Mouse (Mus musculus) embryonic facial prominence, embryonic 15.5 days (tissue): Measurements from ENCODE around the gene Ppp1r2. TPM values are rescaled to one million over a fixed set of nuclear protein-coding genes. Genes with fewer than 3 reads are reported as not detected.

ENCODE experiments used
- ATAC-seq: fragments of 200-750 bp; cut with Nextera tagmentation; 2 replicates; pipeline ENCODE4 v1.8.0; 2017; ENCODE audit warnings: low read depth, moderate TSS enrichment; ENCODE audit not compliant: insufficient number of reproducible peaks, low FRiP score, low TSS enrichment
- H3K27ac ChIP-seq: fragments of 300-500 bp; sonication (generic); replicated peaks from 2 replicates; pipeline ENCODE4 v1.5.1; 2015; ENCODE audit warnings: mild to moderate bottlenecking, inconsistent platforms
- H3K27me3 ChIP-seq: fragments of 300-500 bp; sonication (generic); 2 replicates; pipeline ENCODE4 v1.6.1; 2015; ENCODE audit warnings: inconsistent platforms
- H3K36me3 ChIP-seq: fragments of 300-500 bp; sonication (generic); 2 replicates; pipeline ENCODE4 v1.6.1; 2015; ENCODE audit warnings: mild to moderate bottlenecking, inconsistent platforms
- H3K4me1 ChIP-seq: fragments of 300-500 bp; sonication (generic); 2 replicates; pipeline ENCODE4 v1.6.1; 2015; ENCODE audit warnings: inconsistent platforms
- H3K4me2 ChIP-seq: fragments of 300-500 bp; sonication (generic); replicated peaks from 2 replicates; pipeline ENCODE4 v1.6.1; 2015; ENCODE audit warnings: mild to moderate bottlenecking, inconsistent platforms
- H3K4me3 ChIP-seq: fragments of 300-500 bp; sonication (generic); replicated peaks from 2 replicates; pipeline ENCODE4 v1.5.1; 2015; ENCODE audit warnings: mild to moderate bottlenecking, inconsistent platforms
- H3K9ac ChIP-seq: fragments of 300-500 bp; sonication (generic); 2 replicates; pipeline ENCODE4 v1.6.1; 2015; ENCODE audit warnings: inconsistent platforms
- H3K9me3 ChIP-seq: fragments of 300-500 bp; sonication (generic); replicated peaks from 2 replicates; pipeline ENCODE4 v1.6.1; 2016; ENCODE audit warnings: inconsistent platforms
- WGBS: fragments of 180-500 bp; shearing (Covaris S2); methylation state at CpG from one replicate; pipeline ENCODE4 v1.1.7; 2015; 5-methylcytosine and 5-hydroxymethylcytosine counted together
- polyA plus RNA-seq: library from polyadenylated mRNA; unstranded; fragments of >200 nt; fragmentation: Nextera tagmentation; extraction: Ambion mirVana; gene quantifications from 2 replicates; pipeline ENCODE4 v1.2.1, GENCODE M21; 2015

Gene Ppp1r2
- polyA plus RNA-seq, 1 experiment from 2014 or later, result 92.1 TPM

DNA sequence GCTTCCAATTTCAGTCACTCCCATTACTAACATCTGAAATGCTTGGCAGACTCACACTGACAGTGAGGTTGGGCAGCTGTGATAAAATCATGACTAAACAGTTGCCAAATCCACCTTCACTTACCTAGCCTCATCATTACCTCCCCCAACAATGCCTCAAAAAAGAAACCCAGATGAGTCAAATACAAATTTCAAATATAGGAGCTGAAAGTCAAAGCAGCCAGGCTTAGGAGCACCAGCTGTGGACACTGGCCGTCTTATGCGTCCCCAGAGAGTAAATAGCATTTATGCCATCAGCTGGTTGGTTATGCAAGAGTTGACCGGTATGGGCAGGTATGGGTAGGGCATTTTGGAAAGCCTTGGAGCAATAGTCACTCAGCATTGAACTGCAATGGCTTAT, 25.7 kb downstream of the Ppp1r2 start:
- ATAC-seq, result no peak
- 91% methylated on average over 3 of the region's 3 CpGs for WGBS

DNA sequence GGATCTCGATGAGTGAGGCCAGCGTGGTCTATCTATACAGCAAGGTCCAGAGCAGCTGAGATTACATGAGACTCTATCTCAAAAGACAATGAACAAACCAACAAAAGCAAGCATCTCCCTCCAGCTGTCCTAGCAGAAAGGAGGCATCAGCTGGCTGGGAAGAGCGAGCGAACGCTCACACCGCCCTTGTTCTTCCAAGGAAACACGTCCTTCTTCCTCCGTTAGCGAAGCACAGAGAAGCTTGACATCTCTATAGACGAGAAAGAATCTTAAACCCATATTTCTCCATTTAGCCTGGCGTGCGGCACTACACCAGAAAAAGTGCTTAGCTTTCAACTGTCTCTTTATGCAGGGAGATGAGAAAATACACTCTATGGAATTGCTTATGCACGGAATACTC, 26.4 kb downstream of the Ppp1r2 start:
- Histone ChIP-seq H3K27me3 (no peaks in the 10 kb centered on the region), H3K4me2 (no peak overlapping the region), H3K36me3 (peaks cover 9% of the 10 kb centered on the region; the same call in 1 of the 2 replicates), H3K27ac (no peak overlapping the region), H3K9me3 (no peaks in the 10 kb centered on the region), H3K4me1 (no peaks in the 10 kb centered on the region), H3K4me3 (no peak overlapping the region), H3K9ac (no peak overlapping the region)
- 88% methylated on average over 13 of the region's 13 CpGs for WGBS
- ATAC-seq, result no peak

More for the DNA sequence above, 25.7 kb downstream of the Ppp1r2 start:
- H3K4me1 ChIP-seq, result no peaks in the 10 kb centered on the region
- peaks cover 9% of the 10 kb centered on the region; the same call in 1 of the 2 replicates for H3K36me3 ChIP-seq
- H3K4me2 ChIP-seq, result no peak overlapping the region
- H3K27me3 ChIP-seq, result no peaks in the 10 kb centered on the region
- no peak overlapping the region for H3K9ac ChIP-seq
- no peak overlapping the region for H3K4me3 ChIP-seq
- H3K27ac ChIP-seq, result no peak overlapping the region
- H3K9me3 ChIP-seq, result no peaks in the 10 kb centered on the region

DNA sequence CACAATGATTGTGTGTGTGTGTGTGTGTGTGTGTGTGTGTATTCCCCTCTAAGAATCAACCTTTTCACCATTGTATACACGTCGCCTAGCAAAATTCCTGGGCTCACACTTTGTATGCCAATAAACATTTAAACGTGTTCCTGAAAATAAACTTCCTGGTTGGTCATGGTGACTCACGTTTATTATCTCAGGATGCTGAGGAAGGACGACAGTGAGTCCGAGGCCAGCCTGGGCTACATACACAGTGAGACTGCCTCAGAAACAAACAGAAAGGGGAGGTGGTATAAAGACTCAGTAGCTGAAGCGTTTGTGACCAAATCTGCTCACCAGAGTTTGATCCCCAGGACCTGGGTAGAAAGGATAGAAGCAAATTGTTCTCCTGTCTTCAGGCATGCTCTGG, 27.6 kb downstream of the Ppp1r2 start:
- WGBS, result 76% methylated on average over 7 of the region's 7 CpGs

DNA sequence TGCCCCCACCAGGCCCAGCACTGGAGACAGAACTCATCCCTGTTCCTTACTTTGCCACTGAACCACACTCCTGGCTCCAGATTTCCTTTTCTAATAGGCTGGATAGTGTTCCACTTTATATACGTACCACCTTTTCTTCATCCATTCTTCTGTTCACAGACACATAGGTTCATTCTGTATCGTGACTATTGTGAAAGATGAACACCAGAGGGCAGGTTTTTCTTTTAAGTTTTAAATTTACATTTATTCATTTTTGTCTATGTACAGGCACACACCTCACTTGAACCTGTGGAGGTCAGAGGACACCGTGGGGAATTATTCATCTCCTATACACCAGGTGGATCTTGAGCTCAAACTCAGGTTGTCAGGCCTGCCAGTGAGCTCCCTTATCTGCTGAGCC, 31.0 kb downstream of the Ppp1r2 start:
- Histone ChIP-seq H3K4me3 (no peak overlapping the region), H3K27me3 (no peaks in the 10 kb centered on the region), H3K36me3 (no peaks in the 10 kb centered on the region), H3K9me3 (no peaks in the 10 kb centered on the region), H3K9ac (no peak overlapping the region), H3K27ac (no peak overlapping the region), H3K4me1 (no peaks in the 10 kb centered on the region), H3K4me2 (no peak overlapping the region)
- no peak for ATAC-seq
- WGBS, result 74% methylated on average over 3 of the region's 3 CpGs

More for the DNA sequence above, 27.6 kb downstream of the Ppp1r2 start:
- Histone ChIP-seq H3K27me3 (no peaks in the 10 kb centered on the region), H3K4me1 (no peaks in the 10 kb centered on the region), H3K36me3 (peaks cover 5% of the 10 kb centered on the region; the same call in 1 of the 2 replicates), H3K4me3 (no peak overlapping the region), H3K4me2 (no peak overlapping the region), H3K27ac (no peak overlapping the region), H3K9me3 (no peaks in the 10 kb centered on the region), H3K9ac (no peak overlapping the region)
- no peak for ATAC-seq

DNA sequence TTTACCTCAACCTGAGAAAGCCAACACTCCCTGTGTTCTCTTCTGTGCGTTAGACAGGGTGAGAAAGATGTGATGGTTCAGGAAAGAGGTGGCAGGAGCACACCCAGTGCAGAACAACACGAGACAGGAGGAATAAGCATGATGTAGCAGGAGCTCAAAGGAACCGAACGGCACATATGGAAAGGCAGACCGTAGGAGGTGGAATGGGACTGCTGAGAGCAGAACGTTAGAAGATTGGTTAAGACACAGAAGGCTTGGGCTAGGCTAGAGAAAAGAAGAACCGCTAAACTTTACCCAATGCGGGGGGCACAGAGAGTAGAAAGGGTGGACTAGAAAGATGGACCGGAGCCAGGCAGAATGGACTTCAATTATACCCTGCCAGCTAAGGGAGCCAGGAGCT, 33.6 kb downstream of the Ppp1r2 start:
- no peaks in the 10 kb centered on the region for H3K4me1 ChIP-seq
- no peak overlapping the region for H3K4me3 ChIP-seq
- WGBS, result 80% methylated on average over 9 of the region's 9 CpGs
- H3K4me2 ChIP-seq, result no peak overlapping the region
- H3K36me3 ChIP-seq, result no peaks in the 10 kb centered on the region
- ATAC-seq, result no peak
- H3K9me3 ChIP-seq, result no peaks in the 10 kb centered on the region
- no peak overlapping the region for H3K27ac ChIP-seq
- no peaks in the 10 kb centered on the region for H3K27me3 ChIP-seq
- H3K9ac ChIP-seq, result no peak overlapping the region

DNA sequence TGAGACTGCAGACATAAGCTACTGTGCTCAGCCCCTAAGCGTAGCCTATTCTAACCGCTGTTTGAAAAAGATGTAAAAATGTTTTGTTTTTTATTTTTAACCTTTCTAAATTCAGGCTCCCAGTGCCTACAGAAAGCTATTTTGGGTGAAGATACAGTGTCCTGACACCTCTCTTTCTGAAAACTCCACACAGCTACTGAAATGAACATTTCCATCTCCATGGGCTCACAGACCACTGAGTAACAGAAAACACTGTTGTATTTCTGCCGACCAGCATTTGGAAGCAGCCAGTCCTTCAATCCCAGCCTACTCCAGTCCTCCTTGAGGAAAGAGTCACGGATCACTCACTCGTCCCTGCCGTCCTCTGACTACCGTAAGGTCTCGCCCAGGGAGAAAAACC, 34.5 kb downstream of the Ppp1r2 start:
- Histone ChIP-seq H3K4me2 (no peak overlapping the region), H3K27ac (no peak overlapping the region), H3K27me3 (no peaks in the 10 kb centered on the region), H3K4me3 (no peak overlapping the region), H3K9ac (no peak overlapping the region), H3K4me1 (peaks cover 5% of the 10 kb centered on the region), H3K9me3 (no peaks in the 10 kb centered on the region), H3K36me3 (no peaks in the 10 kb centered on the region)
- ATAC-seq, result no peak
- 90% methylated on average over 8 of the region's 8 CpGs for WGBS

DNA sequence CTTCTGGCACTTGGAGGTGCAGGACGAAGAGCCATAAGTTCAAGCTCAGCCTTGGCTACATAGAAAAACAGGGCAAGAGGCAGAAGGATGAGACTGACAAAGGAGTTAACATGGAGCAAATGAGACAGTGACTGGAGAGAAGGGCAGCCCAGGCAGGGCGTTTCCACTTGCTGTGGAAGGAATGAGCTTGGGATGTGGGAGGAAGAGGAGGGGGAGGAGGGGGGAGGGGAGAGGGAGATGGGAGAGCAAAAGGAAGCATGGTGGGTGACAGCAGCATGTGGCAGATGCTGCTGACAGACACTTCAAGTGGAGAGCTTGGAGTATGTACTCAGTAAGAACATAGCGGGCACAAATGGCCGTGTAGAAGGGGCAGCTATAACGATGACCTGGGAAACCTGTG, 36.8 kb downstream of the Ppp1r2 start:
- Histone ChIP-seq H3K4me3 (no peak overlapping the region), H3K9ac (no peak overlapping the region), H3K27ac (no peak overlapping the region), H3K4me2 (no peak overlapping the region), H3K27me3 (no peaks in the 10 kb centered on the region), H3K9me3 (no peaks in the 10 kb centered on the region), H3K36me3 (no peaks in the 10 kb centered on the region), H3K4me1 (peaks cover 24% of the 10 kb centered on the region)
- WGBS, result 69% methylated on average over 5 of the region's 5 CpGs
- ATAC-seq, result no peak

DNA sequence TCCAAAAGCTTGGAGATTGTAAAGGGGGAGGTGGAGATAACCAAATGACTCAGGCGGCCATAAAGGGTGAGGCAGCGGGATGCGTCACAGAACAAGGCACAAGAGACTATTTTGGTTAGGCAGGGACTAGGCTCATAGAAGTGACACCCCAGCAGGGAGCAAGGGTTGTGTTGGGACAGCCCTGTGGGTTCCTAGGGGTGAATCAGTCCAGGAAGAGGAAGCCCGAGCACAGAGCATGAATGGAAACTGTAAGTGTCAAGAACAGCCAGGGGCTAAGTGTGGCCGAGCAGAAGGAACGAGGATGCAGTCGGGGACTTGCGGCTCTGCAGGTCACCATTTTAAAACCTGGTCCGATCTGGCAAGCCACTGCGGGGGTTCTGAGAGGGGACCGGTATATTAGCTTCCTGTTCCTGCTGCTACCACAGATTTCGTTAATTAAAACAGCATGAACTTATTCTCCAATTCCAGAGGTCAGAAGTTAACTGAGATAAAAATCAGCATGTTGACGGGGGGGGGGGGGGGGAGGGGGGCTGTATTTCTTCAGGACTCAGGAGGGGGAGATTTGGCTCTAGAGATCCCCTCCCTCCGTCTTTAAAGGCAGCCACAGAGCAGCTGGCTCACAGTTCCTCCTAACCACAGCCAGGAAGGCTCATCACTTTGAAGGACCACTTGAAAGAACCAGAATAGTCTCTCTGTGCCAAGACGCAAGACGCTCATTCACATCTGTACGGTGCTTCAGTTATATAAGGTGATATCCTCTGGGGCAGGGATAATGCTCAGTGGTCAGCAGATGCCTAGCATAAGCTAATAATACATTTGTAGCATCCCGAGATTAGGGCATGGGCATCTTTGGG, 39.4 kb downstream of the Ppp1r2 start:
- Histone ChIP-seq H3K4me2 (peak overlapping the region; percentile 29), H3K36me3 (no peaks in the 10 kb centered on the region), H3K9me3 (no peaks in the 10 kb centered on the region), H3K27me3 (no peaks in the 10 kb centered on the region), H3K9ac (no peak overlapping the region), H3K27ac (no peak overlapping the region), H3K4me3 (no peak overlapping the region; the same call in 1 of the 2 replicates), H3K4me1 (peaks cover 33% of the 10 kb centered on the region)
- WGBS, result 20% methylated on average over 18 of the region's 18 CpGs
- no peak for ATAC-seq

DNA sequence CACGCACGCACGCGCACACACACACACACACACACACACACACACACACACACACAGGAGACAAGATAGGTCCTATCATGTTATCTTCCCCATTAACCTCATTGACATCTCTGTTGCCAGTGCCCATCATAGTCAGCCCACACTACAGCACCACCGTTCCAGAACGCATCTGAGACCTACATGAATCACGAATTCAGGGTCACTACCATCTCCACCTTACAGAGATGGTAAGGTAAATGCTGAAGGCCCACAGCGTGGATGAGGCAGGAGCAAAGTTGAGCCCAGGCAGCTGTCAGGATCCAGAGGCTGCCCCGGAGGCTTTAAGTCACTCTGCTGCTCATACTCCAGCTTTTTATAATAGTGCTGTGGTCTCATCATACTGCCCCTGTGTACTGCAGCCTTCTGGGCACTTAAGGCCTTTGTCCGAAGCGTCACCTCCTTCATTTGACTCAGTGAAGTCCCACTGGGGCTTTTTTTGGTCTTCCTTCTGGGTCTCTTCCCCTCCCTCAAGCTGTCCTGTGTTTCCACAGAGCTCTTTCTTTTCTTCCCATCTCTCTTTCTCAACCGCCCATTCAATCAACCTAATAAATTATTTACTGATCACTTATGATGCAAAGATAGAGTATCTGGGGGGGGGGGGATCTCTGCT, 40.1 kb downstream of the Ppp1r2 start:
- no peaks in the 10 kb centered on the region for H3K36me3 ChIP-seq
- H3K27me3 ChIP-seq, result no peaks in the 10 kb centered on the region
- H3K9ac ChIP-seq, result no peak overlapping the region
- H3K27ac ChIP-seq, result no peak overlapping the region
- peaks cover 33% of the 10 kb centered on the region for H3K4me1 ChIP-seq
- ATAC-seq, result no peak
- no peak overlapping the region for H3K4me2 ChIP-seq
- no peak overlapping the region for H3K4me3 ChIP-seq
- 80% methylated on average over 12 of the region's 12 CpGs for WGBS
- H3K9me3 ChIP-seq, result no peaks in the 10 kb centered on the region

DNA sequence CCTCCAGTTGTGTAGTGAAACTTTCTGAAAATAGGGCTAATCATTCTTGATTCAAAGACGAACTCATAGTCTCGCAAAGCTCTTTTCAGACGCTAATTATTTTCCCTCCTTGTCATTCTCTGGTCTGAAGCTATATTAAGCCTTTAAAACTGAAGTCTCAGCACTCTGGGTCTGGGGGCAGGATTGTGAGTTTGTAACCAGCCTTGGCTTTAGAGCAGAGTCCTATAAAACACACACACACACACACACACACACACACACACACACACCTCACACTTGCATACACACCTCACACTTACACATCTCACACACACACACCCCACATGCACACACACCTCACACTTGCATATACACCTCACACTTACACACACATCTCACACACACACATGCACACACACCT, 40.7 kb downstream of the Ppp1r2 start:
- no peak for ATAC-seq
- H3K9me3 ChIP-seq, result no peaks in the 10 kb centered on the region
- no peaks in the 10 kb centered on the region for H3K36me3 ChIP-seq
- 34% methylated on average over 3 of the region's 3 CpGs for WGBS
- H3K27me3 ChIP-seq, result no peaks in the 10 kb centered on the region
- no peak overlapping the region for H3K4me3 ChIP-seq
- no peak overlapping the region for H3K9ac ChIP-seq
- peaks cover 33% of the 10 kb centered on the region for H3K4me1 ChIP-seq
- H3K4me2 ChIP-seq, result peak overlapping the region; percentile 39
- peak overlapping the region; percentile 53; the same call in 1 of the 2 replicates for H3K27ac ChIP-seq

DNA sequence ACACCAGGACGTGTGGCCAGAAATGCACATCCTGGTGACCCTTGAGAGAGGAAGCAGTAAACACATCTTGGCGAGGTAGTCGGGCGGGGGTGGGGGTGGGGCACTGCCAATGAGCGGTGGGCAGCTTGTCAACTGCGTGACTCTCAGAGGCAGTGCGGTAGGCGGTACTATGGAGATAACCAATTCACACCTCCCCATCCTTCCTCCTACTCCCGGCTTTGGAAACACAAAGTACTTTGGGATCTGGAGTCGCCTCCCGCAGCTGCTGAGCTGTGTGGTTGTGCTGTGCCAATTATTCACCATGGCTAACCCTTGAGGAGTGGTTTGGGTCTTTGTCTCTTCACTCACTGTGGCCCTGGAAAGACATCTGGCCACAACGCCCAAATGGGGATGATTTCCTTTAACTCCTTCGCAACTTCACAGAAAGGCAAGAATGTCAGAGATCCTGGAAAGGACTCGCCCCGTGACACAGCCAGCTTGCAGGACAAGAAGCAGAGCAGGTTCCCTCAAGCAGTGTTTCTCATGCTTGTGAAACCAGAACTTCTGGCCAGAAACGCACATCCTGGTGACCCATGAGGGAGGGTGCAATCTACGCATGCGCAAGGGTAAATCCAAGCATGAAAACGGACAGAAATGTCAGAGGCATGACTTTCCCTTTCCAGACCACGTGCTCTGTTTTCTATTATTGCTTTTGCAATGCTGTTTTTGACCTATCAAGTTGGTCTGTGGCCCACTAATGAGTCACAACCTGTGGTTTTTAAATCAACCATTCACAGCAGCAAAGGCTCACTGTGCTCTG, 41.3 kb downstream of the Ppp1r2 start:
- H3K4me3 ChIP-seq, result peak overlapping the region; percentile 19
- no peak overlapping the region for H3K9ac ChIP-seq
- peak; percentile 32; the same call in 1 of the 2 replicates for ATAC-seq
- H3K27me3 ChIP-seq, result no peaks in the 10 kb centered on the region
- no peaks in the 10 kb centered on the region for H3K36me3 ChIP-seq
- peaks cover 33% of the 10 kb centered on the region for H3K4me1 ChIP-seq
- H3K27ac ChIP-seq, result peak overlapping the region; percentile 53
- peak overlapping the region; percentile 39 for H3K4me2 ChIP-seq
- no peaks in the 10 kb centered on the region for H3K9me3 ChIP-seq
- 18% methylated on average over 20 of the region's 20 CpGs for WGBS
